ENCODE assay signal across 9 mouse cellular contexts in the genomic region with DNA sequence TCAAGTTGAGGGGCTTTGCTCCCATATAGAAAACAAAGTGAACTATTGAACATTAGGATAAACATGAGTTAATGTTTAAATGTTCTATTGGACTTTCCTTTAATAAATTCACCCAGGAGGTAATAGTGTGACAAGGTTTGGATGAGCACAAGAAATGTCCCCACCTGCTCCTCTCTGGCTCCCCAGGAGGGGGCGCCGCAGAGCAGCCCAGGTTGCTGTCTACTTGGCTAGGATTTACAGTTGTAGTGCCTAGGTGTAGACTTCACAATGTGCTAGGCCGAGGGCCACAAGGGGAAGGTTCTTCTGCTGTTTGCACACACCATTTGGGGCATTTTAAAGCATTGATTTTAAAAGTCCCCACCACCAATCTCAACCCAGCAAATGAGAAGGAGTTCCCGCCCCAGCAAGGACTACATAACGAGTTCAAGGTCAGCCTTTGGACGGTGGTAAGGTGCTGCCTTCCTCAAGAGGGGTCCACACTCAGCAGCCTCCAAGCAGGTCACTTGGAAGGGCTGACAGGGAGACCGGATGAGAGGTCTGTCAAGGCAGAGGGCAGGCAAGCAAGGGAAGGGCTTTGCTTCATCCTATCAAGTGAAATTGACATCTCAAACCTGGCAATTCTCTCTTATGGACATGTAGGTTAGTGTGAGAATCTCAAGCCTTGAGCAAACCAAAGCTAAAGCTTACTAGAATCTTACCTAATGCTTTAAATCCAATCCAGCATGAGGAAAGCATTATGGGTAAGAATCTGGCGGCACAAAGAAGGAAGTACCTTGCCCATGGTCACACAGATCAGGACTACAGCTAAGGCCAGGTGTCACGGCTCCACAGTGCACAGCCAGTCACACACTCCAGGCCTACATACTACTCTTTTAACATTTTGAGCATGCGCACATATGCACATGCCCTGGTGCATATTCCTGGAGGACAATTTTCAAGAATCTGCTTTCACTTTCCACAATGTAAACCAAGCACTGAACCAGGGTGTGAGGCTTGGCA. TPM values are rescaled to one million over a fixed set of nuclear protein-coding genes. Genes with fewer than 3 reads are reported as not detected.
DNase-seq lines count a peak whose midpoint lies in the region; ATAC-seq lines count a peak whose summit lies in the region.
"Had no signal": no experiment of that assay in that cellular context is flagged by ENCODE, and none has a peak within 500 bp of the region (broad histone marks: within the 10 kb centered on the region; RNA-seq: fewer than 3 reads in every experiment).

No protein-coding gene starts in this region.

- ATAC-seq in intestine, embryonic 15.5 days: 0 out of 2 replicates have a peak, but pooled peaks have one; percentile 9
- peak; percentile 86 for ATAC-seq in neutrophil, adult 5-6 weeks (ENCODE audit: extremely low read depth, insufficient number of reproducible peaks, low FRiP score, poor library complexity, severe bottlenecking)

- no peaks in the 10 kb centered on the region for H3K4me1 ChIP-seq in intestine, embryonic 15.5 days (replicated peaks)

- H3K4me2 ChIP-seq in intestine, embryonic 15.5 days (replicated peaks): peak overlapping the region; percentile 26
- H3K4me2 ChIP-seq: neural tube, embryonic 12.5 days had no signal

- no peak overlapping the region for H3K4me3 ChIP-seq in intestine, embryonic 15.5 days (replicated peaks)
- H3K4me3 ChIP-seq: neural tube, embryonic 12.5 days had no signal

- WGBS in intestine, embryonic 15.5 days: 64% methylated on average over 10 of the region's 10 CpGs

- peak overlapping the region; percentile 85; the same call in 1 of the 2 replicates for H3K27ac ChIP-seq in intestine, embryonic 15.5 days
- H3K27ac ChIP-seq: neural tube, embryonic 12.5 days had no signal

- H3K9ac ChIP-seq in intestine, embryonic 15.5 days: no peak overlapping the region
- H3K9ac ChIP-seq: neural tube, embryonic 12.5 days had no signal

- H3K9me3 ChIP-seq in intestine, embryonic 15.5 days: no peaks in the 10 kb centered on the region
- H3K9me3 ChIP-seq: neural tube, embryonic 12.5 days had no signal

- H3K36me3 ChIP-seq in intestine, embryonic 15.5 days: peaks cover 16% of the 10 kb centered on the region

- H3K27me3 ChIP-seq in intestine, embryonic 15.5 days (replicated peaks): no peaks in the 10 kb centered on the region
- H3K27me3 ChIP-seq: neural tube, embryonic 12.5 days had no signal

- DNase-seq in ovary, postnatal 36 days (ENCODE audit: low spot score): peak; percentile 77
- no peak for DNase-seq in ovary, adult 18-20 months (ENCODE audit: low spot score)
- peak; percentile 76 to 80 for DNase-seq in adrenal gland, adult 18-20 months (ENCODE audit: low spot score in 2 of 2)
- peak; percentile 51 for DNase-seq in embryo, embryonic 9.5 days (ENCODE audit: extremely low spot score)
- peak; percentile 82 for DNase-seq in liver
- peak; percentile 64 for DNase-seq in urinary bladder, adult 2 months (ENCODE audit: low spot score)

RNA-seq across cellular contexts. Expression of a gene that starts 15.9 kb away (rescaled TPM):
- 100 to 1,000 TPM; 130 to 192 TPM for total RNA-seq in adrenal gland, adult 18-20 months (2021)
- 49.9 and 53.6 TPM in 2 replicates for polyA plus RNA-seq in intestine, embryonic 15.5 days (2015; fragmentation: Nextera tagmentation; extraction: Ambion mirVana)
- 16.0 and 18.5 TPM in 2 replicates for total RNA-seq in neutrophil, adult 5-6 weeks (2017)
- 33.5 and 37.8 TPM in 2 replicates for polyA plus RNA-seq in urinary bladder, adult 2 months (2012; rRNA removed)

RNA-seq across cellular contexts. Expression of a gene that starts 22.0 kb away (rescaled TPM):
- total RNA-seq in adrenal gland, adult 18-20 months (2021): 10 to 100 TPM; 11.0 to 18.6 TPM
- polyA plus RNA-seq in intestine, embryonic 15.5 days (2015; fragmentation: Nextera tagmentation; extraction: Ambion mirVana): 1.9 and 2.8 TPM in 2 replicates
- total RNA-seq in neutrophil, adult 5-6 weeks (2017): not detected in 2 replicates
- polyA plus RNA-seq in urinary bladder, adult 2 months (2012; rRNA removed): 0.39 and 0.57 TPM in 2 replicates

RNA-seq across cellular contexts. Expression of a gene that starts 25.9 kb away (rescaled TPM):
- 10 to 100 TPM; 19.6 to 20.3 TPM for total RNA-seq in adrenal gland, adult 18-20 months (2021)
- 33.0 and 33.9 TPM in 2 replicates for polyA plus RNA-seq in intestine, embryonic 15.5 days (2015; fragmentation: Nextera tagmentation; extraction: Ambion mirVana)
- 1.7 and 2.3 TPM in 2 replicates for total RNA-seq in neutrophil, adult 5-6 weeks (2017)
- polyA plus RNA-seq in urinary bladder, adult 2 months (2012; rRNA removed): 128 and 151 TPM in 2 replicates

RNA-seq across cellular contexts. Expression of a gene that starts 52.8 kb away (rescaled TPM):
- total RNA-seq in adrenal gland, adult 18-20 months (2021): 100 to 1,000 TPM; 423 to 620 TPM
- polyA plus RNA-seq in intestine, embryonic 15.5 days (2015; fragmentation: Nextera tagmentation; extraction: Ambion mirVana): 335 and 425 TPM in 2 replicates
- 7.9 and 12.3 TPM in 2 replicates for total RNA-seq in neutrophil, adult 5-6 weeks (2017)
- polyA plus RNA-seq in urinary bladder, adult 2 months (2012; rRNA removed): 9,762 and 10,289 TPM in 2 replicates

Comparison
In these comparisons a context has a peak if more than half of its experiments do, and no peak if none do; other contexts are left out.
1. RNA of a gene that starts 22.0 kb away (total RNA-seq): 11.0 to 18.6 TPM in adrenal gland, adult 18-20 months; not detected in neutrophil, adult 5-6 weeks; every median in the first group is over 10 times any median in the second.